Mouse (Mus musculus) hindbrain, embryonic 15.5 days (tissue): ENCODE measurements around the gene Gm45799. TPM values are rescaled to one million over a fixed set of nuclear protein-coding genes. Genes with fewer than 3 reads are reported as not detected.

ENCODE experiments used
- ATAC-seq: fragments of 200-750 bp; cut with Nextera tagmentation; 2 replicates; pipeline ENCODE4 v1.8.0; 2017; ENCODE audit warnings: low read depth, moderate number of reproducible peaks, moderate TSS enrichment; ENCODE audit not compliant: low FRiP score
- H3K27ac ChIP-seq: fragments of 300-500 bp; sonication (generic); replicated peaks from 2 replicates; pipeline ENCODE4 v1.5.1; 2015; ENCODE audit warnings: mild to moderate bottlenecking, inconsistent platforms
- H3K27me3 ChIP-seq: fragments of 300-500 bp; sonication (generic); 2 replicates; pipeline ENCODE4 v1.6.1; 2015; ENCODE audit warnings: control low read depth, inconsistent platforms
- H3K36me3 ChIP-seq: fragments of 300-500 bp; sonication (generic); 2 replicates; pipeline ENCODE4 v1.6.1; 2015; ENCODE audit warnings: control low read depth, inconsistent platforms
- H3K4me1 ChIP-seq: fragments of 300-500 bp; sonication (generic); replicated peaks from 2 replicates; pipeline ENCODE4 v1.6.1; 2015; ENCODE audit warnings: control low read depth, inconsistent platforms
- H3K4me2 ChIP-seq: fragments of 300-500 bp; sonication (generic); 2 replicates; pipeline ENCODE4 v1.6.1; 2015; ENCODE audit warnings: moderate library complexity, mild to moderate bottlenecking, inconsistent platforms
- H3K4me3 ChIP-seq: fragments of 300-500 bp; sonication (generic); 2 replicates; pipeline ENCODE4 v1.5.1; 2015; ENCODE audit warnings: mild to moderate bottlenecking, inconsistent platforms
- H3K9ac ChIP-seq: fragments of 300-500 bp; sonication (generic); 2 replicates; pipeline ENCODE4 v1.6.1; 2015; ENCODE audit warnings: inconsistent platforms
- H3K9me3 ChIP-seq: fragments of 300-500 bp; sonication (generic); 2 replicates; pipeline ENCODE4 v1.6.1; 2016; ENCODE audit warnings: control low read depth, inconsistent platforms
- WGBS: fragments of 180-500 bp; shearing (Covaris S2); methylation state at CpG from one replicate; pipeline ENCODE4 v1.1.7; 2015; 5-methylcytosine and 5-hydroxymethylcytosine counted together
- polyA plus RNA-seq: library from polyadenylated mRNA; unstranded; fragments of >200 nt; fragmentation: Nextera tagmentation; extraction: Ambion mirVana; gene quantifications from 2 replicates; pipeline ENCODE4 v1.2.1, GENCODE M21; 2015

Gm45799 gene
- polyA plus RNA-seq, 1 experiment from 2014 or later = 18.7 TPM

GRCm38 (mm10) chr7:105628633-105629032, 11.7 kb upstream of the Gm45799 start:
- Histone ChIP-seq H3K9me3 (no peaks in the 10 kb centered on the region), H3K4me3 (no peak overlapping the region), H3K27me3 (no peaks in the 10 kb centered on the region), H3K27ac (0 out of 2 replicates have a peak overlapping the region, but pooled peaks have one; percentile 26), H3K36me3 (peaks cover 18% of the 10 kb centered on the region), H3K4me1 (peaks cover 36% of the 10 kb centered on the region), H3K4me2 (no peak overlapping the region), H3K9ac (no peak overlapping the region)
- no peak; the same call in 1 of the 2 replicates for ATAC-seq
- WGBS = 23% methylated on average over 3 of the region's 3 CpGs

- peak overlapping the region; percentile 81 for H3K4me2 ChIP-seq
- peak overlapping the region; percentile 88 for H3K4me3 ChIP-seq
- peaks cover 48% of the 10 kb centered on the region for H3K4me1 ChIP-seq
- no peaks in the 10 kb centered on the region for H3K9me3 ChIP-seq
- no peaks in the 10 kb centered on the region for H3K27me3 ChIP-seq
- H3K9ac ChIP-seq = peak overlapping the region; percentile 98
- H3K36me3 ChIP-seq = peaks cover 16% of the 10 kb centered on the region
- ATAC-seq = peak; percentile 23
- WGBS = 8% methylated on average over 4 of the region's 4 CpGs
- H3K27ac ChIP-seq = peak overlapping the region; percentile 93
Observed at GRCm38 (mm10) chr7:105632551-105632972, 7.8 kb upstream of the Gm45799 start.

- H3K27ac ChIP-seq = peak within 1 kb of the TSS; percentile 93
Observed at GRCm38 (mm10) chr7:105633127-105633800, 7.1 kb upstream of the Gm45799 start, which contains the start of gene Trim3. TSS of gene Trim3 (minus strand) at chr7:105633571.

GRCm38 (mm10) chr7:105633801-105634135, 6.6 kb upstream of the Gm45799 start:
- peak overlapping the region; percentile 81 for H3K4me2 ChIP-seq
- no peaks in the 10 kb centered on the region for H3K27me3 ChIP-seq
- no peaks in the 10 kb centered on the region for H3K9me3 ChIP-seq
- H3K36me3 ChIP-seq = peaks cover 18% of the 10 kb centered on the region
- WGBS = 3% methylated on average over 10 of the region's 10 CpGs
- H3K9ac ChIP-seq = peak overlapping the region; percentile 98
- peak overlapping the region; percentile 88 for H3K4me3 ChIP-seq
- no peak for ATAC-seq
- peaks cover 45% of the 10 kb centered on the region for H3K4me1 ChIP-seq
- H3K27ac ChIP-seq = peak overlapping the region; percentile 93

More at GRCm38 (mm10) chr7:105633127-105633800, 7.1 kb upstream of the Gm45799 start, which contains the start of gene Trim3:
- Histone ChIP-seq H3K9me3 (no peaks in the 10 kb centered on the region), H3K9ac (peak within 1 kb of the TSS; percentile 98), H3K4me3 (peak within 1 kb of the TSS; percentile 88), H3K4me1 (peaks cover 47% of the 10 kb centered on the region), H3K4me2 (peak within 1 kb of the TSS; percentile 81), H3K36me3 (peaks cover 18% of the 10 kb centered on the region), H3K27me3 (no peaks in the 10 kb centered on the region)
- under 1% methylated on average over 56 of the region's 71 CpGs for WGBS
- peak; percentile 90 for ATAC-seq

- ATAC-seq = no peak
- peak overlapping the region; percentile 93 for H3K27ac ChIP-seq
- peaks cover 18% of the 10 kb centered on the region for H3K36me3 ChIP-seq
- H3K4me3 ChIP-seq = peak overlapping the region; percentile 88
- H3K4me2 ChIP-seq = peak overlapping the region; percentile 81
- WGBS = 47% methylated on average over 9 of the region's 9 CpGs
- H3K9me3 ChIP-seq = no peaks in the 10 kb centered on the region
- no peaks in the 10 kb centered on the region for H3K27me3 ChIP-seq
- peak overlapping the region; percentile 98; the same call in 1 of the 2 replicates for H3K9ac ChIP-seq
- H3K4me1 ChIP-seq = peaks cover 45% of the 10 kb centered on the region
Observed at GRCm38 (mm10) chr7:105634272-105634920, 6.0 kb upstream of the Gm45799 start.

- Histone ChIP-seq H3K4me1 (peaks cover 45% of the 10 kb centered on the region), H3K4me3 (no peak overlapping the region), H3K36me3 (peaks cover 18% of the 10 kb centered on the region), H3K27me3 (no peaks in the 10 kb centered on the region), H3K4me2 (no peak overlapping the region), H3K9ac (no peak overlapping the region), H3K27ac (no peak overlapping the region; the same call in 1 of the 2 replicates), H3K9me3 (no peaks in the 10 kb centered on the region)
- no peak for ATAC-seq
- WGBS = 91% methylated on average over 2 of the region's 2 CpGs
Observed at GRCm38 (mm10) chr7:105635726-105636125, 4.6 kb upstream of the Gm45799 start.

GRCm38 (mm10) chr7:105638776-105639175, 1.6 kb upstream of the Gm45799 start:
- no peak for ATAC-seq
- 95% methylated on average over 6 of the region's 6 CpGs for WGBS
- Histone ChIP-seq H3K4me3 (no peak overlapping the region), H3K4me1 (peaks cover 41% of the 10 kb centered on the region), H3K9ac (no peak overlapping the region), H3K4me2 (peak overlapping the region; percentile 90), H3K9me3 (no peaks in the 10 kb centered on the region), H3K36me3 (peaks cover 22% of the 10 kb centered on the region), H3K27me3 (no peaks in the 10 kb centered on the region), H3K27ac (no peak overlapping the region)

- Histone ChIP-seq H3K27ac (no peak overlapping the region), H3K9ac (peak overlapping the region; percentile 86), H3K27me3 (no peaks in the 10 kb centered on the region), H3K9me3 (no peaks in the 10 kb centered on the region), H3K4me1 (peaks cover 36% of the 10 kb centered on the region), H3K36me3 (peaks cover 26% of the 10 kb centered on the region), H3K4me2 (peak overlapping the region; percentile 90), H3K4me3 (peak overlapping the region; percentile 77)
- no peak for ATAC-seq
- WGBS = 79% methylated on average over 9 of the region's 9 CpGs
Observed at GRCm38 (mm10) chr7:105639304-105639703, 1.0 kb upstream of the Gm45799 start.

- Histone ChIP-seq H3K9ac (peak within 1 kb of the TSS; percentile 86), H3K27ac (peak within 1 kb of the TSS; percentile 91), H3K4me3 (peak within 1 kb of the TSS; percentile 77), H3K4me2 (peak within 1 kb of the TSS; percentile 90), H3K36me3 (peaks cover 26% of the 10 kb centered on the region), H3K9me3 (no peaks in the 10 kb centered on the region), H3K27me3 (no peaks in the 10 kb centered on the region), H3K4me1 (peaks cover 31% of the 10 kb centered on the region)
- 0% methylated on average over 2 of the region's 2 CpGs for WGBS
- no peak for ATAC-seq
Observed at GRCm38 (mm10) chr7:105639756-105640155, 596 bp upstream of the Gm45799 start, which contains the start of gene Timm10b. TSS of gene Timm10b (plus strand) at chr7:105640056.

- Histone ChIP-seq H3K27ac (peak overlapping the region; percentile 91), H3K4me2 (peak overlapping the region; percentile 90), H3K9ac (peak overlapping the region; percentile 86), H3K4me1 (peaks cover 30% of the 10 kb centered on the region), H3K27me3 (no peaks in the 10 kb centered on the region), H3K36me3 (peaks cover 26% of the 10 kb centered on the region), H3K4me3 (peak overlapping the region; percentile 77), H3K9me3 (no peaks in the 10 kb centered on the region)
- no peak for ATAC-seq
- under 1% methylated on average over 18 of the region's 18 CpGs for WGBS
Observed at GRCm38 (mm10) chr7:105640894-105641255, 523 bp downstream of the Gm45799 start.

- no peaks in the 10 kb centered on the region for H3K27me3 ChIP-seq
- peaks cover 16% of the 10 kb centered on the region for H3K36me3 ChIP-seq
- peaks cover 30% of the 10 kb centered on the region for H3K4me1 ChIP-seq
- H3K9ac ChIP-seq = no peak overlapping the region
- H3K4me3 ChIP-seq = no peak overlapping the region
- no peak for ATAC-seq
- no peaks in the 10 kb centered on the region for H3K9me3 ChIP-seq
- WGBS = 79% methylated on average over 3 of the region's 3 CpGs
- H3K4me2 ChIP-seq = peak overlapping the region; percentile 90
- no peak overlapping the region for H3K27ac ChIP-seq
Observed at GRCm38 (mm10) chr7:105641936-105642335, 1.6 kb downstream of the Gm45799 start.
